Mouse (Mus musculus) WW6 (cell line): ENCODE data around the gene Rit1.
"Not testable (repeated sequence)": the region's sequence is repeated elsewhere in the genome, so short reads cannot be mapped to it uniquely, and the experiment has no call there.

Source experiments
- DNase-seq: peaks from one replicate; pipeline ENCODE4 v3.0.0-alpha.2; 2013; ENCODE audit warnings: low read depth, low spot score

The Rit1 gene

DNA sequence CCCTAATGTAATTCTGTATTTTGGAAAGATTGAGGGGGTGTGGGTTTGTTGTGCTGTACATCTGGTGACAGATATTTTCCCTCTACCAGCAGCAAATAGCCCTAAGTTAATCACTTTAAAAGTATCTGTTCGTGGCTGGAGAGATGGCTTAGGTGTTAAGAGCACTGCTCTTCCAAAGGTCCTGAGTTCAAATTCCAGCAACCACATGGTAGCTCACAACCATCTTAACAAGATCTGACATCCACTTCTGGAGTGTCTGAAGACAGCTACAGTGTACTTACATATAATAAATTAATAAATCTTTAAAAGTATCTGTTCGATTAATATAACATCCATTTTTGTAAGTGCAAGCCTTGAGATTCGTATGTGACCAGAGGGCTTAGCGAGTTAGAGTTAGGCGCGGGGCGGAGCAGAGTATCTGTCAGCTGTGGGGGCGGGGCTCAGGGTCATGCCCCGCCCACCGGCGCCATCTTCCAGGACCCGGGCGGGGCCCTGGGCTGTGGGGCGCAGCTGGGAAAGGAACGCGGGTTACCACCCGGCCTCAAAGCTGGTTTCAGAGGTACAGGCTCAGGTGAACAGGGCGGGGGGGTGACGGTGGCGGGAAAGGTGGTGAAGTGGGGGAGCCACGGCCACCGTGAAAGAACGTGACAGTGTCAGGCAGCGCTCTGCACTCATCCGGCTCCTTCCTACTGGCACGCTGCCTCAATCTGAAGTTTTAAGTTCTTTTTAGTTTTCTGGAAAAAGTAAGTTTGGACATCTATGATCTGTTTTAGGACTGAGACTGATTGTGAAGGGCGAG lies at the start of gene Rit1:
Gene Rit1, plus strand, starts transcription at position 440 of the 799 bp plus-strand sequence.
- peak; percentile 56 for DNase-seq

- DNase-seq = peak; percentile 39
Observed at GRCm38 (mm10) chr3:88677399-88677798, 39.2 kb upstream of the Rit1 start.

- DNase-seq = no peak
Observed at GRCm38 (mm10) chr3:88683814-88684213, 32.8 kb upstream of the Rit1 start.

- DNase-seq = no peak
Observed at GRCm38 (mm10) chr3:88684236-88684979, 32.2 kb upstream of the Rit1 start.

GRCm38 (mm10) chr3:88684980-88685941 lies 31.4 kb upstream of the Rit1 start, which contains the start of gene Khdc4:
Gene Khdc4 (plus strand): TSS chr3:88685803.
- DNase-seq = peak; percentile 94

GRCm38 (mm10) chr3:88685958-88686451 lies 30.6 kb upstream of the Rit1 start:
- DNase-seq = peak; percentile 47

- no peak for DNase-seq
Observed at GRCm38 (mm10) chr3:88686734-88687611, 29.7 kb upstream of the Rit1 start.

GRCm38 (mm10) chr3:88689079-88689478 lies 27.6 kb upstream of the Rit1 start:
- no peak for DNase-seq

DNA sequence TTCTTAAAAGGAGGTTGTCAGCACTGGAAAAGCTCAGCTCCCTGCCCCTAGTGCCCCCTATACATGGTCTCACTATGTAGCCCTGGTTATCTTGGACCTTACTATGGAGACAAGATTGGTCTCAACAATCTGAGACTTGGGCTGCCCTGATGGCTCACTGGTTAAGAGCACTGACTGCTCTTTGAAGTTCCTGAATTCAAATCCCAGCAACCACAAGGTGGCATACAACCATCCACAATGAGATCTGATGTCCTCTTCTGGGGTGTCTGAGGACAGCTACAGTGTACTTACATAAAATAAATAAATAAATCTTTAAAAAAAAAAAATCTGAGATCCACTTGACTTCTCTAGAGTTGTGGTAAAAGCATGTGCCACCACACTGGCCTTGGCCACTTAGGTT lies 21.1 kb upstream of the Rit1 start:
- DNase-seq = no peak

DNA sequence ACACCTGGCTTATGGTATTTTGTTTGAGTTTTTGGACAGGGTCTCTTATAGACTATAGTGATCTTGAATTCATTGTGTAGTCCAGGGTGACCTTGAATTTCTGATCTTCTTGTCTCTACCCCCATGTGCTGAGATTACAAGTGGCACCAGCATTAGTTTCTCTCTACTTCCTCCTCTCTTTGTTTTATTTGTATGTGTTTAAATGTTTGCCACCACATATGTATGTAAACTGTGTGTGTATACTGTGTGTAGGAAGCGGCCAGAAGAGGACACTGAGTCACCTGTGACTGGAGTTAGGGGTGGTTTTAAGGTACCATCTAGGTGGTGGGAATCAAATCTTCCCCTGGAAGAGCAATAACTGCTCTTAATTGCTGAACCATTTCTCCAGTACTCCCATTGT lies 18.6 kb upstream of the Rit1 start:
- DNase-seq = no peak

DNA sequence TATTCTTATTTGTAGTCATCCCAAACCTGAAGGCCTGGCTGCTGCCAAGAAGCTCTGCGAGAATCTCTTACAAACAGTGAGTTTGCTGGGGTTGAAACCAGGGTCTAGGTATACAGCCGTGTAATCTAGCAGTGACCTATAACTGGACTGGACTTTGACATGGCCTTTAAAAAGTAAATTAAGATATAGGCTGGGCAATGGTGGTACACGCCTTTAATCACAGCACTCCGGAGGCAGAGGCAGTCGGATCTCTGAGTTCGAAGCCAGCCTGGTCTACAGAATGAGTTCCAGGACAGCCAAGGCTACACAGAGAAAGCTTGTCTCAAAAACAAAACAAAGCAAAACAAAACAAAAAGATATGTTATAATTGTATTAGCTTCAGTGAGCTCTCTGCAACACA lies 17.8 kb upstream of the Rit1 start:
- DNase-seq = no peak

DNA sequence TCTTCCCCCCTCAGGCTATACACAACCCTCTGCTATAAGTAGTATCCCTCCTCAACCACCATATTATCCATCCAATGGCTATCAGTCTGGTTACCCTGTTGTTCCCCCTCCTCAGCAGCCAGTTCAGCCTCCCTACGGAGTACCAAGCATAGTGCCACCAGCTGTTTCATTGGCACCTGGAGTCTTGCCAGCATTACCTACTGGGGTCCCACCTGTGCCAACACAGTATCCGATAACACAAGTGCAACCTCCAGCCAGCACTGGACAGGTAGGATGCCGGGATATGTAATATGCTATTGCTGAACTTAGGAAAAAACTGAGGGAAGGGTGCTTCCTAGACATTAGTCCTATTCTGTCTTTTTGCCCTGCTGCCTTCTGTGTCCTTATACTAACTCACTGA lies 16.4 kb upstream of the Rit1 start:
- DNase-seq = no peak

GRCm38 (mm10) chr3:88701222-88701621 lies 15.4 kb upstream of the Rit1 start:
- no peak for DNase-seq

- DNase-seq = no peak
Observed at GRCm38 (mm10) chr3:88713709-88714108, 2.9 kb upstream of the Rit1 start.

GRCm38 (mm10) chr3:88714725-88715124 lies 1.9 kb upstream of the Rit1 start:
- DNase-seq = no peak

- DNase-seq = not testable (repeated sequence)
Observed at GRCm38 (mm10) chr3:88715716-88716115, 922 bp upstream of the Rit1 start.

DNA sequence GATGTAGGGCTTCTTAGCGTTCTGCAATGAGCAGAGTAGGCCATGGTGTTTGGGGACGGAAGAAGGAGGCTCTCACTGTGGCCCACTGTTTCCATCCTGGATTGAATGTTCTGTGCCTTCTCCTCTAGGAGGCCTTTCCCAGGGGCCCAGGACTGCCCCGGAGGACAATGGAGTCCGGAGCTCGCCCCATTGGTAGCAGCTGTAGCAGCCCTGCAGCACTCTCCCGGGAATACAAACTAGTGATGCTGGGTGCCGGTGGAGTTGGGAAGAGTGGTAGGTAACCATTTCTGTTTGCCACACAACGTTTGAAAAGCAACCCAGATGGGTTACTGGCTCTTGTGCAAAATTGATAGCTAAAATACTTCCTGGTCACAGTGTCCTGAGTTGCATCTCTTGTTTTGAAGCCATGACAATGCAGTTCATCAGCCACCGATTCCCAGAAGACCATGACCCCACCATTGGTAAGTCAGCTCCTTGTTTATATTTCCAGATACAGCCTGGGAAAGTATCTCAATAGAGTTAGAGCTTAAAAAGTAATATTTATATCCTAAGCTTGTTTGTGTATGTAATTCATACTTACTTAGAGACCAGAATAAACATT lies 660 bp downstream of the Rit1 start:
- no peak for DNase-seq

DNA sequence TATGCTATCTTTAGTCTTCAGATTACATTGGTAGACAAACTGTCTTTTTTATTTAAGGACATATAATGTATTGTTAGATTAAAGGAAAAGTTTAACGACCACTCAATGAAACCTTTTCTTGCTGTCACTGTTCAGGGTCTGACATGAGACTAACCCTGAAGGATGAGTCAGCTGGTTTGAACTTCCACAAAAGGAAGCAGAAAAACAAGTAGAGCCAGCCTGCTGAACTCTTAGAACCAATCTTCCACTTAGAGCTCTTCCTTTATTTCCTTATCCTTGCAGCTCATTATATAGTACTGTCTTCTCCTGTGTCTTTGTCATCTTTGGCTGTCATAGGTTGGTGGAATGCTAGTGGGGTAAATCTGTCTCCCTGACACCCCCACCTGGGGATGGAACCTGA lies 1.2 kb downstream of the Rit1 start:
- no peak for DNase-seq

- no peak for DNase-seq
Observed at GRCm38 (mm10) chr3:88719098-88719497, 2.5 kb downstream of the Rit1 start.

- DNase-seq = no peak
Observed at GRCm38 (mm10) chr3:88736556-88736955, 19.9 kb downstream of the Rit1 start.
